ENCODE assay signal across 11 mouse cellular contexts in genomic region chr2:59800481-59801266, GRCm38 (mm10).
DNase-seq lines count a peak whose midpoint lies in the region; ATAC-seq and TF ChIP-seq lines count a peak whose summit lies in the region.
"Had no signal": no experiment of that assay in that cellular context is flagged by ENCODE, and none has a peak within 500 bp of the region (broad histone marks: within the 10 kb centered on the region; RNA-seq: fewer than 3 reads in every experiment).

No protein-coding gene starts in this region.

- H3K27ac ChIP-seq in layer of hippocampus, adult 2 months, result no peak overlapping the region
- H3K27ac ChIP-seq: hindbrain, embryonic 13.5 days had no signal

- TF ChIP-seq CTCF in layer of hippocampus, adult 2 months (conservative IDR thresholded peaks at IDR 0.05), result no peak

- H3K4me3 ChIP-seq in layer of hippocampus, adult 2 months, result no peak overlapping the region
- H3K4me3 ChIP-seq: heart, embryonic 12.5 days; hindbrain, embryonic 13.5 days had no signal

- DNase-seq in kidney, adult 9 months, result peak; percentile 19
- no peak for DNase-seq in kidney, postnatal 14 days
- DNase-seq in cerebellum, adult 18-20 months, result peak; percentile 44 to 59
- no peak for DNase-seq in gastrocnemius, postnatal 10 days
- DNase-seq in layer of hippocampus, adult 2 months (ENCODE audit: low spot score in 2 of 2), result no peak
- DNase-seq: kidney, adult 18-20 months; lung, embryonic 14.5 days had no signal

- peak; percentile 60 to 67 for ATAC-seq in hematopoietic stem cell, adult 5-6 weeks (replicated peaks in 1 of 2; ENCODE audit: insufficient read depth in 1 of 2, low FRiP score in 2 of 2, low TSS enrichment in 1 of 2, low read depth in 1 of 2, poor library complexity in 2 of 2, severe bottlenecking in 2 of 2)
- ATAC-seq in neutrophil, adult 5-6 weeks (ENCODE audit: extremely low read depth, insufficient number of reproducible peaks, low FRiP score, poor library complexity, severe bottlenecking), result peak; percentile 72

Comparison
In these comparisons a context has a peak if more than half of its experiments do, and no peak if none do; other contexts are left out.
1. DNase-seq: peak in kidney, adult 9 months (single experiment) and cerebellum, adult 18-20 months (2 of 2); none in kidney, postnatal 14 days (single experiment), gastrocnemius, postnatal 10 days (single experiment) and layer of hippocampus, adult 2 months (0 of 2).